Mouse (Mus musculus) erythroid progenitor cell, adult 5-6 weeks (primary cell): ENCODE measurements around the gene Ltbp2. TPM values are rescaled to one million over a fixed set of nuclear protein-coding genes. Genes with fewer than 3 reads are reported as not detected.

ENCODE experiments used
- ATAC-seq: replicated peaks from 2 replicates; pipeline ENCODE4 v1.8.0; 2016; ENCODE audit warnings: moderate number of reproducible peaks, mild to moderate bottlenecking, moderate TSS enrichment, inconsistent platforms; ENCODE audit not compliant: poor library complexity, low FRiP score, severe bottlenecking
- total RNA-seq, 2 experiments: library from RNA; stranded (forward) in 1 of 2; stranded (reverse) in 1 of 2; fragments of 150-400 nt in 1 of 2; fragments of 186-747, 209-891 nt in 1 of 2; gene quantifications; 2 replicates each; pipeline versions ENCODE4 v1.2.3 to v1.2.4; 2015 to 2017; ENCODE audit warnings: low replicate concordance in 2 of 2

Gene Ltbp2
- total RNA-seq, 2 experiments from 2014 or later, result 1.3 to 3.3 TPM

DNA sequence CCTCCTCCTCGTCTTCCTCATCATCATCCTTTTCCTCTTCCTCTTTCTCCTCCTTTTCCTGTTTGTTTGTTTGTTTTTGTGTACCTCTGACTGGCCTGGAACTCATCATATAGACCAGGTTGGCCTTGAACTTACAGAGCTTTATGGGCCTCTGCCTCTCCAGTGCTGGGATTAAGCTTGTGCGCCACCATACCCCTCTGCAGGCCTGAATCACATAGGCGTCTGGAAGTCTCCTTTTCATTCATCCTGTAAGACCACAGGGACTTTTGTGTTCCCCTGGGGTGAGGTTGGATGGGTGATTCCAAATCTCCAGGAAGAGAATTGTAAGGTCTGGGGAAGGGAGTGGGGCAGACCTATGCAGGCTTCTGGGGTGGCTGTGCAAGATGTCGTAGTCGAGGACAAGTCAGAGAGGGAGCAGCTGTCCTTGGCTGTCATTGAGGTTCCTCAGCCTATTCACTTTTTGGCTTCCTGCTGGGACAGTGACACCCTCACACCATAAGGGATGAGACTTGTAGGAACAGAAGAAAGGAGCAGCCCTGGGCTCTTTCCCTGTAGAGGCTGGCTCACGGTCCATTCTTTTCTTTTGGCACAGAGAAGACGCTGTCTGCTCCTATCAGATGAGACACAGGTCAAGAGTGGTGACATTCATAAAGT lies 8.2 kb upstream of the Ltbp2 start:
- ATAC-seq, result no peak

DNA sequence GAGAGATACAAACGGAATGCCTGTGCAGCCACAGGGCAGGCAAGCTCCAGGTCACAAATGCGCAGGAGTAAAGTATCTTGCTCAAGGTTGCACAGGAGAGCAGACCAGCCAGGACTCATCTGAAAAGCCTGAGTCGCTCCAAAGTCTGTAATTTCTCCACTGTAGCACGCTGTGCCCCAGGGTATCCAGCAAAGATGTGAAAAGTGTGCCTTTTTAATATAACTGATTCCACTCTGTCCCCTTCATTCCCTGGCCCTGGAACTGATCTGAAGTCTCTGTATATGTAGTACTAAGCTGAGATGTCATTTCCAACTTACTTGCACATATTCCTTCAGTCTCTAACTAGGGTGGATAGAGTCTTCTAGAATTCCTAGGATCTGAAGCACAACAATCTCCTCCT lies 6.5 kb upstream of the Ltbp2 start:
- ATAC-seq, result no peak

DNA sequence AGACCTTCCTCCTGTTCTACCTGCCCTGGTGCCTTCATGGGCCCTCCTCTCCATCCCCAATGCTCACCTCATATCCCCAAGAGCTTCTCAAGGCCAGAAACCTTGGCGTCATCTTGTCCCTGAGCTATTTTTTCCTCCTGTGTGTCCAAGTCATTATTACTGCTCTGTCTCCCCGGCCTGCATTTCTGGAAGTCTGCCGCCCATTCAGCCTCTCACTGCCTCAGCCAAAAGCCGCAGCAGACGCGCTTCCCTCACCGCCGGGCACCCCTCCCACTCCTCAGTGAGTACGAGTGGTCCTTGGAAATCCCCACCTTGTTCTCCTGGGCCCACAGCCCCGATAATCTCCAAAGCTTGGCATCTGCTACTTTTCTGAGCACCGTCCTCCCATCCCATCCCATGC lies 3.8 kb upstream of the Ltbp2 start:
- no peak for ATAC-seq

DNA sequence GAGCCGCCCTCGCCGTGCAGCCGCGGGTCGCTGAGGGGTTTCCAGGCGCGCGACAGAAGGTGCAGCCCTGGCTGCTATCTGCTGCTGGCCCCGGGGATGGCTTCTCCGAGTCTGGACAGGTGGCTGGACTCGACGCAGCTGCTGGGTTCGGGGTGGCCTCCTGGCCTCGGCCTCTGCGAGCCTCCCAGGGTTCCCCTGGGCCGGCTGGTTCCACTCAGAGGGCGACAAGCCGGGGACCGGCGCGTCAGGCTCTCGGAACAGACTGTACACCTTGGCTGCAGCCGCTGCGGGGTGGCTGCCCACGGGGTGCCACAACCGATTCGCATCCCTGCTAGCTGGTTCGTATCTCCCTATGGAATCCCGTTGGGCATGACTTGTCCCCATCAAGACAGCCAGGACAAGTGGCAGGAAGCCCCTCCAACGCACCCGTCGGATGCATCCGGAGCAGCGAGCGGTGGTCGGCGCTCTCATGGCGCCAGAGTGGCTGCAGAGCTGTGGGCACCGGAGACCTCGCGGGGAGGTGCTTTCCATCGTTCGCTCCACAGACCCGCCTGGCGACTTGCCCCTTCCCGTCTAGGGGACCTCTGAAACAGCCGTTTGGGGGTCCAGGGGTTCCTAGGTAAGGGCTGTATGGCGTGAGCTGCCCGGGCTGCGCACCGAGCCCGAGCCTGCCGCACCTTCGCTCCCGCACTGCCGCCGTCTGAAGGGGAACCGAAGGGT lies 411 bp downstream of the Ltbp2 start:
- no peak for ATAC-seq

DNA sequence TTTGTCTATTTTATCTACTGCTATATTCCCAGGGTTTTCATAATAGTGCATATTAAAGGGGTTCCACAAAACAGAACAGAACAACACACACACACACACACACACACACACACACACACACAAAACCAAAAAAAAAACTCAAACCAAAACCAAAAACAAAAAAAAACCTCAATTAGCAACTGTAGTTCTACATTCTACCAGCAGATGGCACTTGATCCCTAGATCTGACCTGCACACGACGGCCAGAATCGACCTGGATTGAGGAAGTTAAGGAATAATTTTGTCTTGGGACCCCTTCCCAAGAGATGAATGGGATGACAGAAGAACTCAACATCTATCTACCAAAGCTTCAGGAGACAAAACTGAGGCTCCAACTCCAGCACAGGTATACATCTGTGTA lies 2.9 kb downstream of the Ltbp2 start:
- no peak for ATAC-seq

DNA sequence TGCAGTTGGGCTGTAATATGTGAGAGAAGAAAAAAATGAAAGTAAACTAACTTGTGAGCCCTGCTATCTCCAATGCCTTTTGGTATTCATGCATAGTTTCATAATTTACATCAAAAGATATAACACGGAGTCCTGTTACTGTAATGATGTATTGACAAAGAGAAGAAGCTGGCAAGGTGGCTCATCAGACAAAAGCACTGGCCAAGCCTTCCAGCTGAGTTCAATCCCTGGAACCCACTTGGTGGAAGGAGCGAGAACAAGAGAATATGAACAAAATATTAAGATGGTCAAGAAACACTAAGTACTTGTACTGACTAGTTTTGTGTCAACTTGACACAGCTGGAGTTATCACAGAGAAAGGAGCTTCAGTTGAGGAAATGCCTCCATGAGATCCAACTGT lies 4.0 kb downstream of the Ltbp2 start:
- no peak for ATAC-seq

DNA sequence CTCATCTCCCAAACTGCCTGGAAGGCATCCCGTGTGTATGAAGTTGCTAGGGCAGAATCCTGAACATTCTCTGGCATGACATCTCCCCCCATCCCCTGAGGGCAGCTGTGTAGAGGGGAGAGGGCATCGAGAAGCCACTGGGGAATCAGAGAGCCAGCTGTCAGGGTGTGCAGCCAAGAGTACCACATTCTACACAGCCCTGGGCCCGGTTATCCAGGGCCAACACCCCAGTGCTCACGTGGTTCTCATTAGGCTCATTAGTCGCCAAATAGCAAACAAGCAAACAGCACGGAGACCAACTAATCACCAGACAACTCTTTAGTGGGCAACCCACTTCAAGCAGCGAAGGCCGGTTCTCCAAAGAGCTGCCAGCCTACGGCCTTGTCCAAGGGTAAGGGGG lies 10.9 kb downstream of the Ltbp2 start:
- no peak for ATAC-seq

DNA sequence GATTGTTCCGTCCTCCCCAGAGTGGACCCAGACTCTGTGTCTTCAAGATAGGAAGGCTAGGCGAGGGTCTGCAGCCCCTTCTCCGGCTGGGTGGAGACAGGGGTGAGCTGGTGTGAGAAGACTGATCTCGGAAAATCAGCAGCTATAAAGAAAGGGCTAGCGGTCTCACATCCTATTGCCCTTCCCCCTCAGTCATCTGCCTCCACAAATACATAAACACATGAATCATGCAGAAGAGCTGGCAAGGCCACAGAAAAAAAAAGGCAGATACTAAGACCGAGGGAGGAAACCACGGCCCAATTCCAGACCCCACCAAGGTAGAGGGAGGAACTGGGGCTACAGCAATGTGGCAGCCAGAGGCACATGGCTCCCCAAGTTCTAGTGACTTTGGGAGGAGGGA lies 11.5 kb downstream of the Ltbp2 start:
- no peak for ATAC-seq

DNA sequence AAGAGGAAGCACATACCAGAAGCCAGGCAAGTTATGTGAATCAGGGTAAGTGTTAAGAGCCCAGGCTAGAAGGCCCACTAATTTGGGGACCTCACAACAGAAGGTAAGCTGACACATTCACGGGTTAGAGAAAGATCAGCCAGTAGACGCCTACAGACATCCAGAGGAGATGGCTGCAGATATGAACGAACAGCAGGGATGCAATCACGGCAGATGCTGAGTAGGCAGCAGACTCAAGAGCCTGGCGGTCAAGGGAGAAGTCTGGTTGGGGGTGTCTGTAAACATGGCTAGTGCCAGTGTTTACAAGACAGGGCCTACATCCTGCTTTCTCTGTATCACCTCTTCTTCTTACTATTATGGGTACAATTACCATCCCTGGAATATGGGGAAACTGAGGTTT lies 13.1 kb downstream of the Ltbp2 start:
- ATAC-seq, result no peak

DNA sequence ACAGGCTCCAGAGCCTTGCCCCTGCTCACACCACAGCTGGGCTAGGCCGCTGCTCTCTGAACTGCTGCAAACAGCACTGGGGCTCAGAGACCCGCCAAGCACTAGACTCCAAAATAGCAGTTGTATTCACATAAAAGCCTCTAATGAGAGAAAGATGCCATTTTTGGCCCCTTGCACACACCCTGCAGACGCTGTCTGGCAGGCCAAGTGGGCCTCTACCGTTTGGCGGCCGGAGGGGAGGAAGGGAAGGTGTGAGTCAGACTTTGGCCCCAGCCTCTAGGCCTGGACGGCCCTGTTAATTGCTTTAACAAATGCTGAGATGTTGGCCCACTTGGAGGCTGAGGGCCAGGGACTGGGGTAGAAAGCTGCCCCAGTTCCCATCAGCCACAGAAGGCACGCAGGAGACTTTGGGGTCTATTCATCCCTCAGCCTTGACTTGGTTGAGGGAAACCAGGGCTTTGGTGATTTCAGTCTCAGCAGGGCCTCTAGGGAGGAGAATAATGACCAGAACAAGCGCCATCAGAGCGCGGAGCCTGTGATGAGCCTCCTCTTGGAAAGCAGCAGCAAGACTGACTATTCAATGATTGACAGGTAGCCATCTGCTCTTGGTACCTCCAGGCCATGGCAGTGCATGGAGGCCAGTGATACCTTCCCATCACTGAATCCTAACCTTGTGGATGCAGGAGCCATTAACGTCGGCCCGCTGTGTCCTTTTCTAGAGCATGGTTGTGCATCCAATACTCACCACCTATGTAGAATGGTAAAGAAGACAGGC lies 14.0 kb downstream of the Ltbp2 start:
- no peak for ATAC-seq

DNA sequence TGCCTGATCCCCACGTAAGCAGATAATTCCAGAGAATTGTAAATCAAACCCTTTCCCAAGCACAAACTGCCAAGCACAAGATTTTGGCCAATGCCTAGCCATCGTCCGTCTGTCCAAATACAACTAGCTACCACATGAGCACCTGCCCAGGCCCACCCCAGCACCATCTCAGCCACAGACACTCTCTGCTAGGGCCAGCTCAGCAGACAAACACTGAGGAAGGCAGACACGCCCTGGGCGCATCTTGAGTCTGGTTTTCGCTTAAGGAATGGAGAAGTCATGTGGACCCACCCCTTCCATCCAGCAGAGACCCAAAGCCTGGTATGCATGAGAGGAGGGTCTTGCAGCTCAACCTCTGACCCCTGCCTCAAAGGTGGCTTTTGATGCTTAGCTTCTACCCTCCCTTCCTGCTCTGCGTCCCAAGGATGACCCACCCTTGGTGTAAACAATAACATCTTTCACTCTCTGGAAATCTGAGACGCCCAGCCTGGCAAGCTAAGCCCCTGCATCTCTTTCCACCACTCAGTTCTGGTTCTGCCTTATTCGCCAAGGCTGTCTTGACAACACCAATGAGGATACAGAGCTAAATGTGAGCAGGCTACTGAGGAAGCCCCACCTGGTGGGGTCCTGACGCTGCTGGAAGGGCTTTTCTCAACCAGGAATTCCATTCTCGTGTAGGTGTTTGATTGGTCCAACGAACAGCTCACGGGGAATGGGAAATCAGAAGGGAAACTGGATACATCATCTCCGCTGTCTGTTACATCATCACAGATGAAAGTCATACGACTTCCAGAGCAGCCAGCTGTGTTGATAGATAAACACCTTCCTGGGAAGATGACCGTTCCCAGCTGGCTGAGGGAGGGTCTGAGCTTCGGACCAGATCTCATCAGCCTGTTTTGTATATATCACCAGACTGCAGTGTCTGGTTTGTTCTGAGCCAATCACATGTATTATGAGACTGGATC lies 17.9 kb downstream of the Ltbp2 start:
- no peak for ATAC-seq

DNA sequence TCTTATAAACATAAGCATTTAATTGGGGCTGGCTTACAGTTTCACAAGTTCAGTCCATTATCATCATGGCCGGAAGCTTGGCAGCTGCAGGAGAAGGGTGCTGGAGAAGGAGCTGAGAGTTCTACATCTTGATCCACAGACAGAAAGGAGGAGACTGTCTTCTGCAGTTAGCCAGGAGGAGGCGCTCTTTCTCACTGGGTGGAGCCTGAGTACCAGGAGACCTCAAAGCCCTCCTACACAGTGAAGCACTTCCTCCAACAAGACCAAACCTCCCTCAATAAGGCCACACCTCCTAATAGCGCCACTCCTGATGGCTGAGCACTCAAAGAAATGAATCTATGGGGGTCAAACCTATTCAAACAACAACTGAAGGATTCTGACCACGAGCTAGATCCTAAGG lies 18.6 kb downstream of the Ltbp2 start:
- ATAC-seq, result no peak

DNA sequence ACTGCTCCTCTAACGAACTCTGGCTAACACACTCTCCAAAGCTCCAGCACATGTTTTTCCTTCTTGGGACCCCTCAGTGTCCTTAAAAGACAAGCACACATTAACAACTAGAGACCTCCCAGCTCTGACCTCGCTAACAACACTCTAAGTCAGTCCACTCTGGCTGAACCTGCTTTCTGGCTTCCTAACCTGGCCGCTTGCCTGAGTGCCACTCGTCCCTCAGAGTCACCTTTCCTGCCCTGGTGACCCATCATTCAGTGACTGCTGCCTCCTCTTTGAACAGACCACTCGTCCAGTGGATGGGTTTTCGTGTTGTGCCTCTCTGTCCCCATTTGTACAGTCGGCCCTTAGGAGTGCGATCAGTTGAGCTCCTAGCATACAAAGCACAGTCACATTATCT lies 19.8 kb downstream of the Ltbp2 start:
- no peak for ATAC-seq

DNA sequence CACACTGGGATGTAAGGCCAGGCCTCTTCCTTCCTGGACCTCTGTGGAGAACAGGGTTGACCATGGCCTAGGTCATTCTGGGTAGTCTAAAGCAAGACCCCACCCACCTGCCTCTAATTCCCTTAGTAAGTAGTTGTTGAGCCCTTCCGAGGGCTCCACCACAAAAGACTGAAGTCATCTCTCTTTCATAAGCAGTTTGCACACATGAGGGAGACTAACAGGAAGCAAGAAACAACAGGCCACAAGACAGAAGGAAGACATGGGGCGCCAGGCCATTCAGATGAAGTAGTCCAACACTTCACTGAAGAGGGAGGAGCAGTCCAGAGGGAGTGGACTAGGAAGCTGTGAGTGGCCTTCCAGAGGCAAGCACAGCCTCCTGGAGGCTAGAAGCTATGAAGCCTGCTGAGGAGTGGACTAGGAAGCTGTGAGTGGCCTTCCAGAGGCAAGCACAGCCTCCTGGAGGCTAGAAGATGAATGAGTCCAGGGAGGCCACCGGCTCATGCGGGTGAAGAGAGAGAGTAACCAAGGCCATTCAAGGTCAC lies 21.2 kb downstream of the Ltbp2 start:
- peak; percentile 54 for ATAC-seq

DNA sequence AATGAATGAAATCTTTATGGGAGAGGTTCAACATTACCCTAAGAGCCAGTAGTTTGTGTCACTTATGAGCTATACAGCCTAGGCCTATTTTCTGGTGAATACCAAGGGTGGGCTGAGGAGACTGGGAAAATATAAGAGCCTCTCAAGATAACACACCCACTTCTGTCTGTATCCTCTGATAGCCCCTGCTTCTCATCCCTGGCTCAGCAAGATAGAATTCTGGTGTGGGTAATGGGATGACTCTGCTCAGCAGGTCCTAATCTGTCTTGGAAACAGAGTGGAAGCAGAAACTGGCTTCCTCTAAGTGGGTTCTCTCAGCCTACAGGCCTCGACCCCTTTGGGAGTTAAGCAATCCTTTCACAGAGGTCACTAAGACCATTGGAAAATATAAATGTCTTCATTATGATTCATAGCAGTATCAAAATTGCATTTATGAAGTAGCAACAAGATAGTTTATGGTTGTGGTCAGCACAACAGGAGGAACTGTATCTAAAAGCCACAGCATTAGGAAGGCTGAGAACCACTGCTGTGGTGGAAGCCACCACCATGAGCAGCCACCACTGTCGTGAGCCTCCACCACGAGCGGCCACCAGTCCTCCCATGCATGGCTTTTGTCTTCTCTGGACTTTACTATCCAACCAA lies 21.8 kb downstream of the Ltbp2 start:
- ATAC-seq, result peak; percentile 81

DNA sequence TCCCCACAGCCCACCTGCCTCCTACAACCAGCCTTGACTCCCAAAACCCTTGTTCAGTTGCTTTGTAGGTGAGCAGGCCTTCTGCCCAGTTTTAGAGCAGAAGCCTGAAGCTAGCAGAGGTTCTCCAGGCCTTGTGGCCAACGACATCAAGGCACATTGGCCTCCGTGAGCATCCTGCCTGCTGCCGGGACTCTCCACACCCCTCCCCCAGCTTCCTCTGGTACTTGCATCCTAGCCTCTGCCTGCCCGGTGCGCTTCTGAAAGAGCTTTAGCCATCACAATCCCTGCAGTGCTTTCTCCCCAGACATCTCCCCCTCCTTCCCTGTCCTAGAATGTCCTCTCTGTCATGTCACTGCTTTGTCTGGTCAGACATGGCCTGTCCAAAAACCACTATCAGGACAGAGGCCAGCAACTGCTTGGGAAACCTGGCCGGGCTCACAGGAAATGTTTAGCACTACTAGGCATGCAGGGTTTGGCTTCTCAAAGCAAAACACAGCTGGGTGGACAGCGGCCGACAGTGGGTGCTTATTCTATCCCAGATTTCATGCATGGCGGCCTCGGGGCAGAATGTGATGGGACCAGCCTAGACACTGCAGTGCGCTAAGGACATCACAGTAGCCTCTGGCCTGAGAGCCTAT lies 24.8 kb downstream of the Ltbp2 start:
- no peak for ATAC-seq

DNA sequence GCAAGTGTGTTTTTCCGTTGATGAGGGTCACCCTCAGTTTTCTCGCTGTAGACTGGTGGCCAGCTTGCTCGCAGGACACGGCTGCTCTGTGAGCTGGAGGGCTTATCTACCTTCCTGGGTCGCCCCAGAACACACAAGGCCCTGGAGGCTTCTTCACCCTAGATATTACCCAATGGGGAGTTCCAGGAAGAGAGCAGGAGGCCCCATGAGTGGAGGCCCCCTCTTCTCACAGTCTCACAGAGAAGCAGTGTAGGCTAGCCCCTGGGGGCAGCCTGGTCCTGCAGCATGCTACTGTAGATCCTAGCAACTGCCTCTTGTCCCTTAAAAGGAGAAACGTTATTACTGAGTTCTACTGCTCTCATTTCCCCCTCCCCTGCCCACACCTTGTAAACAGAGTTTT lies 28.4 kb downstream of the Ltbp2 start:
- ATAC-seq, result no peak

DNA sequence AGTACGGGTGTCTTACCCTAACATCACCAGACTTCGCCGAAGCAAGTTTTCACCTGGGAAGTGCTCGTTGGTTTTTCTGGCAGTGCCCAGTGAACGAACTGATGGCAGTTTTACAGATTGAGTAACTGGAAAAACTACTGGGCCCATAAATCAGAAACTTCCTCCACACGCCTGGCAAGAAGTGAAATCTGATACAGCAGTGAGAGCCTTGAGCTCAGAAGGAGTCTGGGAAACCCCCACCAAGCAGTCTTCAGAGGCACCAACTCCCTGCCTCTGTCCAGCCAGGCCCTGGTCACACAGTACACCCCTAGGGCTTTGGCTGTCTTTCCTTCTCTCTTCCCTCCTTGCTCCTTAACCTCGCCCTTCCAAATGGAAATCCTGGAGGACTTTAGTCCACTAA lies 28.9 kb downstream of the Ltbp2 start:
- ATAC-seq, result no peak

DNA sequence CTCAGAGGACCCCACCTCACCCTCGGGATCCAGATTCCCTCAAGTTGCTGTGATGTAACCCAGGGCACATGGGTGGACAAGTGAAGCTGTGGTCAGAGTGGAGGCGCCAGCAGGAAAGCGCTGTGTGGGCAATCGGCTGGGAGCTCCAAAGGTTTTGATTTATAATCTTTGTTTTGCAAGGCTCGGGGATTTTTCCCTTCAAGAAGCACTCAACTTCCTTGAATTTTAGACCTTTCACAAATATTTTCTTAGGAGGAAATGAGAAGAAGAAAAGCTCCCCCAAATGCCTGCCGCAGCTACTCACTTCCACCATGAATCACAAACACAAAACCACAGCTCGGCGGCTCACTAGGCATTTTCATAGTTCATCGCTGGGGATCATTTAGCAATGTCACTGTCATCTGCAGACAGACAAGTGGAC lies 29.7 kb downstream of the Ltbp2 start:
- ATAC-seq, result no peak
